Mouse (Mus musculus) CH12.LX (cell line): Measurements from ENCODE around the gene Pld5.

Experiments used
- CTCF ChIP-seq, 2 experiments: IDR thresholded peaks in 1 of 2; conservative IDR thresholded peaks in 1 of 2; 2 replicates each; pipeline ENCODE4 v1.5.1; 2011 to 2012; ENCODE audit warnings: low read depth in 2 of 2, low read length in 2 of 2, improper control_type of control experiment in 1 of 2, inconsistent platforms in 1 of 2, mild to moderate bottlenecking in 1 of 2, moderate library complexity in 1 of 2
- MXI1 ChIP-seq: IDR thresholded peaks from 2 replicates; pipeline ENCODE4 v1.6.1; 2011; ENCODE audit warnings: mild to moderate bottlenecking, low read depth, low read length, improper control_type of control experiment
- SMC3 ChIP-seq: IDR thresholded peaks from 2 replicates; pipeline ENCODE4 v1.6.1; 2011; ENCODE audit warnings: low read depth, low read length, improper control_type of control experiment

GRCm38 (mm10) chr1:176000599-176000998 is 274.5 kb downstream of the Pld5 start:
- TF ChIP-seq SMC3 (no peak), MXI1 (no peak), CTCF (conservative IDR thresholded peaks at IDR 0.05 in 1 of 2, IDR thresholded peaks at IDR 0.05 in 1 of 2; ENCODE audit: low read depth in 2 of 2, low read length in 2 of 2) (no peak)
